Mouse (Mus musculus) megakaryocyte, embryonic 14.5 days (primary cell): ENCODE measurements around the gene Cfap161.

ENCODE experiments used
- FLI1 ChIP-seq: IDR thresholded peaks from 2 replicates; pipeline ENCODE4 v1.6.1; 2012; ENCODE audit warnings: low read length, inconsistent platforms, mixed read lengths
- GATA1 ChIP-seq: IDR thresholded peaks from 3 replicates; pipeline ENCODE4 v1.6.1; 2012; ENCODE audit warnings: mixed read lengths, low read length, inconsistent platforms, borderline replicate concordance

- TF ChIP-seq FLI1 (no peak), GATA1 (no peak)
Measured at GRCm38 (mm10) chr7:83748405-83748804, 46.3 kb downstream of the Cfap161 start.
